22 mouse cellular contexts compared by ENCODE assay signal in the genomic region with DNA sequence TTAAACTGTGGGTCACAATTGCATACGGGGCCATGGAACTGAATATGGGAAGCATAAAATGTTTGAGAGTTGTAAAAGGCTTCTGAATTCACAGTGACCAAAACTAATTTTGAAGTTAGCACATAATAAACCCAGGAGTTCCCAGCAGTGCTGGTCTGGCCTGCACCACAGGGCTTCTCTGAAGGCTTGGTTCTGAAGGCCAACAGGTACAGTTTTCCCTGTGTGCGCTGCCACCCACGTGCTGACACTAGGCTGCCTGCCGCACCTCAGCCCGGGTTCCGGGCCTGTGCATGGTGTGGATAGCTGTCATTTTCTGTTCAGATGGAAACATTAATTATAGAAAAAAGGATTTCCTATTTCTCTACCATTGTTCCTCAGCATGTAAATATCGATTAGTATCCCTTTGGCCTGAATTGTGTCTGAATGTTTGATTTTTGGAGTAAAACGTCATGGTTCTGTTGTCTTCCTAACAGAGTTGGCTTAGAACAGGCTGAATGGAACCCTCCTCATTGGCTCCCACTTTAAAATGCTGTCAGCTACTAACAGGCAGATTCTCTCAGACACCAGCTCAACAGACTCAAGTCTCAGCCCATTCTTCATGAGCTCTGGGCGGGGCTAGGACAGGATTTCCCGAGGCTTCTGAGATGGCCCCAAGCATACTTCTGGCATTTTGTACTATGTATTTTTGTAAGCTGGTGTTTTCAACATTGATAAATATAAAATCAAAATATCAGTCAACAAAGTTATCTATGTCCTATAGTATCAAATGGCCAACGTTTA.
DNase-seq lines count a peak whose midpoint lies in the region; ATAC-seq lines count a peak whose summit lies in the region.
"Had no signal": no experiment of that assay in that cellular context is flagged by ENCODE, and none has a peak within 500 bp of the region (broad histone marks: within the 10 kb centered on the region; RNA-seq: fewer than 3 reads in every experiment).

No protein-coding gene starts in this region.

- H3K36me3 ChIP-seq in kidney, embryonic 16.5 days (ENCODE audit: insufficient read depth, low read length) = no peaks in the 10 kb centered on the region
- H3K36me3 ChIP-seq: heart, embryonic 13.5 days; hindbrain, embryonic 13.5 days; liver, embryonic 15.5 days; midbrain, embryonic 12.5 days; neural tube, embryonic 15.5 days had no signal

- ATAC-seq in kidney, embryonic 16.5 days (ENCODE audit: low FRiP score, low TSS enrichment) = no peak
- ATAC-seq in activated CD4-positive, CD25-positive, alpha-beta regulatory T cell, adult 4 months = no peak
- ATAC-seq: forebrain, embryonic 16.5 days; inflammation-experienced regulatory T-cells, adult 6 months had no signal

- H3K27me3 ChIP-seq in kidney, embryonic 16.5 days (ENCODE audit: insufficient read depth, low read length) = no peaks in the 10 kb centered on the region
- H3K27me3 ChIP-seq: heart, embryonic 13.5 days; hindbrain, embryonic 13.5 days; liver, embryonic 15.5 days; midbrain, embryonic 12.5 days; neural tube, embryonic 15.5 days had no signal

- DNase-seq in kidney, adult 9 months = peak; percentile 16
- no peak for DNase-seq in kidney, adult 11 months
- peak; percentile 13 to 33 for DNase-seq in kidney, postnatal 36 days
- peak; percentile 63 for DNase-seq in lung, postnatal 10 days
- no peak for DNase-seq in adrenal gland, postnatal 4 days (ENCODE audit: low spot score in 2 of 2)
- DNase-seq in urinary bladder, postnatal 14 days (ENCODE audit: low spot score) = no peak
- DNase-seq: adrenal gland, postnatal 14 days; cerebellum, adult 8-10 months; cerebellum, postnatal 36 days; embryo, embryonic 11 days; gastrocnemius, postnatal 10 days; liver had no signal

- H3K9me3 ChIP-seq in kidney, embryonic 16.5 days (ENCODE audit: low read length) = no peaks in the 10 kb centered on the region
- H3K9me3 ChIP-seq: hindbrain, embryonic 13.5 days; liver, embryonic 15.5 days; midbrain, embryonic 12.5 days; neural tube, embryonic 15.5 days had no signal

- WGBS in kidney, embryonic 16.5 days = 75% methylated on average over 11 of the region's 11 CpGs

- peaks cover 19% of the 10 kb centered on the region for H3K4me1 ChIP-seq in kidney, embryonic 16.5 days (ENCODE audit: insufficient read depth, low read length)
- H3K4me1 ChIP-seq: heart, embryonic 13.5 days; hindbrain, embryonic 13.5 days; liver, embryonic 15.5 days; midbrain, embryonic 12.5 days; neural tube, embryonic 15.5 days had no signal

- no peak overlapping the region for H3K4me2 ChIP-seq in kidney, embryonic 16.5 days (replicated peaks; ENCODE audit: low read depth, low read length)
- H3K4me2 ChIP-seq: heart, embryonic 13.5 days; hindbrain, embryonic 13.5 days; liver, embryonic 15.5 days; midbrain, embryonic 12.5 days; neural tube, embryonic 15.5 days had no signal

- H3K27ac ChIP-seq in kidney, embryonic 16.5 days (ENCODE audit: low read length) = peak overlapping the region; percentile 81
- H3K27ac ChIP-seq: heart, embryonic 13.5 days; hindbrain, embryonic 13.5 days; left cerebral cortex, adult 2 months; liver, embryonic 15.5 days; midbrain, embryonic 12.5 days; neural tube, embryonic 15.5 days had no signal

- no peak overlapping the region for H3K4me3 ChIP-seq in kidney, embryonic 16.5 days (ENCODE audit: low read length)
- H3K4me3 ChIP-seq: heart, embryonic 13.5 days; hindbrain, embryonic 13.5 days; left cerebral cortex, adult 2 months; liver, embryonic 15.5 days; midbrain, embryonic 12.5 days; neural tube, embryonic 15.5 days had no signal

- no peak overlapping the region for H3K9ac ChIP-seq in kidney, embryonic 16.5 days (replicated peaks; ENCODE audit: low read length)
- H3K9ac ChIP-seq: heart, embryonic 13.5 days; hindbrain, embryonic 13.5 days; liver, embryonic 15.5 days; midbrain, embryonic 12.5 days; neural tube, embryonic 15.5 days had no signal

Comparison
In these comparisons a context has a peak if more than half of its experiments do, and no peak if none do; other contexts are left out.
1. DNase-seq: peak in kidney, adult 9 months (single experiment), kidney, postnatal 36 days (2 of 2) and lung, postnatal 10 days (single experiment); none in kidney, adult 11 months (single experiment), adrenal gland, postnatal 4 days (0 of 2) and urinary bladder, postnatal 14 days (single experiment).